Mouse (Mus musculus) ES-Bruce4 (cell line): Measurements from ENCODE around the gene Eps15l1. TPM values are rescaled to one million over a fixed set of nuclear protein-coding genes. Genes with fewer than 3 reads are reported as not detected.

Experiments
- H3K27ac ChIP-seq: 2 replicates; pipeline ENCODE4 v1.5.1; 2012; ENCODE audit warnings: low read length, inconsistent platforms; ENCODE audit not compliant: insufficient read depth
- H3K27me3 ChIP-seq: 2 replicates; pipeline ENCODE4 v1.6.1; 2012; ENCODE audit warnings: mild to moderate bottlenecking, low read length, inconsistent platforms; ENCODE audit not compliant: control insufficient read depth, poor library complexity, insufficient read depth, severe bottlenecking
- H3K36me3 ChIP-seq: 2 replicates; pipeline ENCODE4 v1.6.1; 2012; ENCODE audit warnings: inconsistent platforms, mild to moderate bottlenecking, low read length, moderate library complexity; ENCODE audit not compliant: control insufficient read depth, poor library complexity, insufficient read depth, severe bottlenecking
- H3K4me1 ChIP-seq: one replicate; pipeline ENCODE4 v1.8.1; 2011; ENCODE audit warnings: low read length; ENCODE audit not compliant: control insufficient read depth, insufficient read depth
- H3K4me3 ChIP-seq: 2 replicates; pipeline ENCODE4 v1.5.1; 2011; ENCODE audit warnings: low read depth, mild to moderate bottlenecking, low read length
- H3K9ac ChIP-seq: 2 replicates; pipeline ENCODE4 v1.6.1; 2012; ENCODE audit warnings: low read depth, mild to moderate bottlenecking, inconsistent platforms; ENCODE audit not compliant: poor library complexity, severe bottlenecking
- H3K9me3 ChIP-seq: replicated peaks from 2 replicates; pipeline ENCODE4 v1.6.1; 2012; ENCODE audit warnings: mild to moderate bottlenecking, low read length, inconsistent platforms; ENCODE audit not compliant: control insufficient read depth, poor library complexity, insufficient read depth, severe bottlenecking
- CTCF ChIP-seq: IDR thresholded peaks from one replicate; pipeline ENCODE4 v1.8.1; 2011; ENCODE audit warnings: low read depth, low read length
- EP300 ChIP-seq: IDR thresholded peaks from 2 replicates; pipeline ENCODE4 v1.6.1; 2011; ENCODE audit warnings: low read depth, low read length; ENCODE audit not compliant: insufficient read depth
- POLR2A ChIP-seq: IDR thresholded peaks from one replicate; pipeline ENCODE4 v1.8.1; 2011; ENCODE audit warnings: low read length; ENCODE audit not compliant: insufficient read depth
- polyA plus RNA-seq: library from polyadenylated mRNA; stranded (reverse); fragments of >200 nt; gene quantifications from 2 replicates; pipeline ENCODE4 v1.2.4, GENCODE M21; 2011; ENCODE audit warnings: low read depth; ENCODE audit not compliant: missing spikeins, insufficient read depth, insufficient read length

The Eps15l1 gene
- polyA plus RNA-seq, 1 experiment, result 90.9 TPM

DNA sequence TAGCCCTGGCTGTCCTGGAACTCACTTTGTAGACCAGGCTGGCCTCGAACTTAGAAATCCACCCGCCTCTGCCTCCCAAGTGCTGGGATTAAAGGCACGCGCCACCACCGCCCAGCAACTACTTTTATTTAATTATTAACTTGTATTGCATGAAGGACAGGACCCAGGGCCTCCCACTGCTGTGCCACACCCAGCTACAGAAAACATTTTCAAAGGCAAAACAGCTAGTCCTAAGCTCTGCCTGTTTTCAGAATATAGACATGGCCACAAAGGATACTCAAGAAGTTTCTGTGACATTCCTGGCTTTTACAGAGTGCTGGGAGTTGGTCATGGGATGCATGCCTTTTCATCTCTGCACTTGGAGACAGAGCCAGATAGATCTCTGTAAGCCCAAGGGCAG lies 45.0 kb downstream of the Eps15l1 start:
- H3K4me3 ChIP-seq, result no peak overlapping the region
- no peak overlapping the region for H3K9ac ChIP-seq
- no peaks in the 10 kb centered on the region for H3K9me3 ChIP-seq
- no peaks in the 10 kb centered on the region for H3K4me1 ChIP-seq
- H3K36me3 ChIP-seq, result peaks cover 72% of the 10 kb centered on the region
- TF ChIP-seq EP300 (no peak), POLR2A (no peak), CTCF (no peak)
- H3K27ac ChIP-seq, result no peak overlapping the region
- H3K27me3 ChIP-seq, result no peaks in the 10 kb centered on the region

DNA sequence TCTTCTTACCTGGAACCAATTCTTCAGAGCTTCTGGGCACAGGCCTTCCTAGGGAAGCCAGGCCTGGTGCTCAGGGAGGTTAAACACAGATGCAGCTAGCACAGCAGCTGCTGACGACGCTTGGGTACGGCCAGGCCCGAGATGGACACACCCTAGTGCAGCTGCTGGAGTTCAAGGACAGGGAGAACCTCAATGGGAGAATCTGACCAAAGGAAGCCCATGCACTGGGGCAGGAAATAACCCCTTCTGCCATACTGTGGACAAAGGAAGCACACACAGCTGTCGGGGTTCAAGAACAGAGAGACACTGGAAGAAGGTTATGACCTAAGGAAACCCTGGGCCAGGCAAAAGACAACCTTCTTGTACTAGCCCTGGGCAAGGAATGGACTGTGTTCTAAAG lies 46.1 kb downstream of the Eps15l1 start:
- Histone ChIP-seq H3K4me1 (no peaks in the 10 kb centered on the region), H3K27ac (no peak overlapping the region), H3K36me3 (peaks cover 72% of the 10 kb centered on the region), H3K9me3 (no peaks in the 10 kb centered on the region), H3K27me3 (no peaks in the 10 kb centered on the region), H3K9ac (no peak overlapping the region), H3K4me3 (no peak overlapping the region)
- TF ChIP-seq POLR2A (no peak), CTCF (no peak), EP300 (no peak)

GRCm38 (mm10) chr8:72372311-72372710 lies 48.9 kb downstream of the Eps15l1 start:
- H3K27ac ChIP-seq, result no peak overlapping the region
- H3K9ac ChIP-seq, result no peak overlapping the region
- no peaks in the 10 kb centered on the region for H3K27me3 ChIP-seq
- TF ChIP-seq CTCF (no peak), POLR2A (no peak), EP300 (no peak)
- no peak overlapping the region for H3K4me3 ChIP-seq
- H3K36me3 ChIP-seq, result peaks cover 75% of the 10 kb centered on the region
- no peaks in the 10 kb centered on the region for H3K4me1 ChIP-seq
- no peaks in the 10 kb centered on the region for H3K9me3 ChIP-seq

DNA sequence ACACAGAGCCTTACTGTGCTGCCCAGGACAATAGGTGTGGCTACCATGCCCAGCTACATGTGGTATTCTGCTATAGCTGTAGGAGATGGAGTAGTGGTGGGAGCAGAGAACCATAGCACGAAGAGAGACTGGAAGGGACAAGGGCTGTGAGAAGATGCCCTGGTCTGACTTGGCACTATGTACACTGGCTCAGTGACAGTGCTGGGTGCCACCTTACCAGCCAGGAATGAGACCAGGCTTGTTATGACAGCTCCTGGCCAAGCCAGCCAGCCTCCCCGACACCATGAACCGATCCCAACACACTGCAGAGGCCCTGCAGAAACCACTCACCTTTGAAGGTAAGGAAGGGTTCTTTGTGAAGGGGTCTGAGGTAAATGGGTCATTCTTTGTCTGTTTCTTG lies 49.9 kb downstream of the Eps15l1 start:
- no peaks in the 10 kb centered on the region for H3K4me1 ChIP-seq
- no peaks in the 10 kb centered on the region for H3K27me3 ChIP-seq
- H3K9ac ChIP-seq, result no peak overlapping the region
- TF ChIP-seq EP300 (no peak), POLR2A (no peak), CTCF (no peak)
- H3K4me3 ChIP-seq, result no peak overlapping the region
- no peak overlapping the region for H3K27ac ChIP-seq
- H3K36me3 ChIP-seq, result peaks cover 70% of the 10 kb centered on the region
- no peaks in the 10 kb centered on the region for H3K9me3 ChIP-seq

DNA sequence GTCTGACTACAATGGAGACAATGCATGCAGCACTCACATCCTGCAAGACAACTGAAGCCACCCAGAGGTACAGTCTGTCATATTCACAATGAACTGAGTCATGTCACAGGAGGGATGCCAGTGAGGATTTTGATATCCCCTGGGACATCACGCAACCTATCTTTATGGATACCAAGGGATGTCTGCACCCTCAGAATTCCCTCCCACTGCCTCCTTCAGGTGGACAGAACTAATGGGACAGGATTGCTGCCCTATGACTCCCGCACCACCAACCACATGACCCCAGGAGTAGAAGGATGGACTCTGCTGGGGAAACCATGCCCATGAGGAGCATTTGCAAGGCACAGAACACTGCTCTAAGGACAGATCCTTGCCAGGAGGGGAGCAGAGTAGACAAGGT lies 54.8 kb downstream of the Eps15l1 start:
- no peaks in the 10 kb centered on the region for H3K4me1 ChIP-seq

DNA sequence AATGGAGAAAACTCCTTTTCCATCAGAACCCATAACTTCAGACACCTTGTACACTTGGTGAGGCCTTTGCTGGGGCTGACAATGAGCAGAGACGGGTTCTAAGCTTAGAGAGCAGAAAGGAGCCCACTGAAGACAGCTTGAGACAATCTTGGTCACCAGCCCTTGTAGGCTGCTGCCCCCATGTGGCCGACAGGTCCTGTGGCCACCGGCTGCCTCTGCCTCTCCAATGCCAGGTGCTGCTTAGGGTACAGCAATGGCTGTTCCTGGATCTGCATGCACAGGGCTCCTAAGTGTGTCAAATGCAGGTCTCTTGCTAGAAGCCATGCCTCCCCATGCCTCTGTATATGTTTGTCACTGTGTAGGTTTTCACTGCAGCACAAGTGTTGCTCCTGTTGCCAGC lies 55.4 kb downstream of the Eps15l1 start:
- Histone ChIP-seq H3K9ac (no peak overlapping the region), H3K4me1 (no peaks in the 10 kb centered on the region), H3K27ac (no peak overlapping the region), H3K4me3 (no peak overlapping the region), H3K36me3 (peaks cover 64% of the 10 kb centered on the region), H3K27me3 (no peaks in the 10 kb centered on the region), H3K9me3 (no peaks in the 10 kb centered on the region)
- TF ChIP-seq POLR2A (no peak), EP300 (0 out of 2 replicates have a peak, but pooled peaks have one; percentile 24), CTCF (peak; percentile 97)

More for the DNA sequence above, 54.8 kb downstream of the Eps15l1 start:
- TF ChIP-seq EP300 (no peak), CTCF (no peak), POLR2A (no peak)
- no peak overlapping the region for H3K9ac ChIP-seq
- H3K36me3 ChIP-seq, result peaks cover 69% of the 10 kb centered on the region
- H3K4me3 ChIP-seq, result no peak overlapping the region
- H3K9me3 ChIP-seq, result no peaks in the 10 kb centered on the region
- H3K27ac ChIP-seq, result no peak overlapping the region
- no peaks in the 10 kb centered on the region for H3K27me3 ChIP-seq
